Mouse (Mus musculus) forebrain, embryonic 14.5 days (tissue): ENCODE data around the gene Psmd3. TPM values are rescaled to one million over a fixed set of nuclear protein-coding genes. Genes with fewer than 3 reads are reported as not detected.
A peak's percentile ranks its signal among the peaks of the same experiment; 100 is the strongest.

Source experiments
- ATAC-seq: fragments of 200-750 bp; cut with Nextera tagmentation; 2 replicates; pipeline ENCODE4 v1.8.0; 2017; ENCODE audit warnings: mild to moderate bottlenecking, moderate library complexity
- DNase-seq: peaks from one replicate; pipeline ENCODE4 v3.0.0-alpha.2; 2015; ENCODE audit warnings: low spot score
- H3K27ac ChIP-seq: fragments of 300-500 bp; sonication (generic); 2 replicates; pipeline ENCODE4 v1.5.1; 2014; ENCODE audit warnings: low read depth, mild to moderate bottlenecking, control low read depth, low read length, moderate library complexity
- H3K27me3 ChIP-seq: fragments of 300-500 bp; sonication (generic); replicated peaks from 2 replicates; pipeline ENCODE4 v1.6.1; 2014; ENCODE audit warnings: low read length, control low read depth, mixed read lengths; ENCODE audit not compliant: control insufficient read depth, insufficient read depth
- H3K36me3 ChIP-seq: fragments of 300-500 bp; sonication (generic); 2 replicates; pipeline ENCODE4 v1.6.1; 2014; ENCODE audit warnings: low read length, control low read depth; ENCODE audit not compliant: control insufficient read depth, insufficient read depth
- H3K4me1 ChIP-seq: fragments of 300-500 bp; sonication (generic); 2 replicates; pipeline ENCODE4 v1.6.1; 2014; ENCODE audit warnings: antibody characterized with exemption, low read length, control low read depth; ENCODE audit not compliant: control insufficient read depth, insufficient read depth
- H3K4me2 ChIP-seq: fragments of 300-500 bp; sonication (generic); 2 replicates; pipeline ENCODE4 v1.6.1; 2014; ENCODE audit warnings: mild to moderate bottlenecking, control low read depth, low read length
- H3K4me3 ChIP-seq: fragments of 300-500 bp; sonication (generic); 2 replicates; pipeline ENCODE4 v1.5.1; 2014; ENCODE audit warnings: low read depth, low read length, control low read depth
- H3K9ac ChIP-seq: fragments of 300-500 bp; sonication (generic); 2 replicates; pipeline ENCODE4 v1.6.1; 2014; ENCODE audit warnings: mild to moderate bottlenecking, low read length, control low read depth, moderate library complexity
- H3K9me3 ChIP-seq: fragments of 300-500 bp; sonication (generic); replicated peaks from 2 replicates; pipeline ENCODE4 v1.6.1; 2016; ENCODE audit warnings: low read length, control low read depth, mixed read lengths; ENCODE audit not compliant: control insufficient read depth
- WGBS: fragments of 180-500 bp; shearing (Covaris S2); extraction: QIAGEN DNeasy Blood & Tissue Kit; methylation state at CpG from one replicate; pipeline ENCODE4 v1.1.7; 2014; 5-methylcytosine and 5-hydroxymethylcytosine counted together
- polyA plus RNA-seq: library from polyadenylated mRNA; unstranded; fragments of >200 nt; fragmentation: Nextera tagmentation; extraction: Ambion mirVana; gene quantifications from 2 replicates; pipeline ENCODE4 v1.2.1, GENCODE M21; 2014

The Psmd3 gene
- polyA plus RNA-seq, 1 experiment from 2014 or later, result 121 TPM

GRCm38 (mm10) chr11:98717904-98718303, 35.5 kb downstream of the Psmd3 start:
- DNase-seq (peak; percentile 66), ATAC-seq (no peak)
- H3K36me3 ChIP-seq, result peaks cover 67% of the 10 kb centered on the region
- H3K9ac ChIP-seq, result no peak overlapping the region; the same call in 1 of the 2 replicates
- H3K4me2 ChIP-seq, result no peak overlapping the region
- H3K9me3 ChIP-seq, result no peaks in the 10 kb centered on the region
- H3K27me3 ChIP-seq, result no peaks in the 10 kb centered on the region
- H3K4me1 ChIP-seq, result peaks cover 3% of the 10 kb centered on the region; the same call in 1 of the 2 replicates
- WGBS, result 18% methylated on average over 13 of the region's 13 CpGs
- H3K27ac ChIP-seq, result no peak overlapping the region
- no peak overlapping the region for H3K4me3 ChIP-seq

DNA sequence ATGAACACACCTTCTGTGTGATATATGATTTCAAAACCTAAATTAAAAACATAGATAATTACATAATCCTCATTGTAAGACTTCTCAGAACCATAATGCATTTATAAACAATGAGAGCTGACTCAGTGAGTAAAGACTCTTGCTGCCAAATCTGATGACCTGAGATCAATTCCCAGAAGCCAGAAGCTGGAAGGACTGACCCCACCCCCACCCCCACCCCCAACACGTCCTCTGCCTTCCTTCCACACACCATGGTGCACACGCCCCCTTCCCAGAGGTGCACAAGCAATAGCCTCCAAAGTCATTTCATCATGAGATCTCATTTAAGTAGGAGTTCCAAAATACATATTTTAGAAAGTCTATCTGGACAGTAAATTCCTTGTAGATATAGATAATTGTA, 38.4 kb downstream of the Psmd3 start:
- H3K9me3 ChIP-seq, result no peaks in the 10 kb centered on the region
- ATAC-seq (no peak), DNase-seq (no peak)
- H3K4me3 ChIP-seq, result no peak overlapping the region
- no peak overlapping the region for H3K4me2 ChIP-seq
- no peak overlapping the region for H3K9ac ChIP-seq
- H3K27ac ChIP-seq, result no peak overlapping the region
- WGBS, result 69% methylated on average over 2 of the region's 2 CpGs
- H3K4me1 ChIP-seq, result peaks cover 3% of the 10 kb centered on the region; the same call in 1 of the 2 replicates
- H3K27me3 ChIP-seq, result no peaks in the 10 kb centered on the region
- H3K36me3 ChIP-seq, result peaks cover 57% of the 10 kb centered on the region

DNA sequence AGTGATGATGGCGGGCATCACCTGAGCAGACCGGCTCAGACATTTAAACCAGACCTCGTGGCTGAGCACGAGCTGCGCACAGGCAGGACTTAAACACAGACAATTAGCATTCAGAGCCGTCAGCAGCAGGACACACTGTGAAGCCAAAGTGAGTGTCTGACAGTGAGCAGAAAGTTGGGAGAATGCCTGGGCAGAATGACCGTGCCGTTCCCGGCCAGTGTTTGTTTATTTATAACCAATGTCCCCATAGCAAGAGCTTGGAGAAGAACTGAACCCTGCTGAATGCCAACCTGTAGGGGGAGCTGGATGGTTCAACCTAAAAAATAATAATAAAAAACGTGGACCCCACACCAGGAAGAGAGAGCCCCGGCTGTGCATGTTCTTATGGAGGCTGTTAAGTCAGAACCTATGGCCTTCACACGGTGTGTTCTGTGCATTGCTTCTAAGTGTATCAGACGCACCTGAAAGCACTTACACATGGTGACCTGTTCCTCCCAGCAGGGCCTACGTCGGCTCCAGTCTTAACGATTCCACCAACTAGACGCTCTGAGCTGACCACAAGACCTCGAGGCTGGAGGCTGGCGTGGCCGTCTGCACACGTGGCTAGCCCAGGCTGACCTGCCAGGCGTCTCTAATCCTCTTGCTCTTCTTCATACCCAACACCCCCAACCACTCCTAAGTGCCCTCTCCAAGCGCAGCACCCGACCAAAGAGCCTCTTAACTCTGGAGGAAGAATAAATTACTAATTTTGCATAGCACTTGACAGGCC, 39.3 kb downstream of the Psmd3 start:
- DNase-seq, result no peak
- H3K36me3 ChIP-seq, result peaks cover 55% of the 10 kb centered on the region

GRCm38 (mm10) chr11:98723098-98723497, 40.7 kb downstream of the Psmd3 start:
- Histone ChIP-seq H3K4me3 (no peak overlapping the region), H3K4me2 (no peak overlapping the region), H3K27me3 (no peaks in the 10 kb centered on the region), H3K9me3 (no peaks in the 10 kb centered on the region), H3K27ac (no peak overlapping the region), H3K9ac (no peak overlapping the region), H3K36me3 (peaks cover 50% of the 10 kb centered on the region), H3K4me1 (peaks cover 1% of the 10 kb centered on the region; the same call in 1 of the 2 replicates)
- DNase-seq, result no peak
- ATAC-seq, result no peak
- 83% methylated on average over 7 of the region's 7 CpGs for WGBS

More for the DNA sequence above, 39.3 kb downstream of the Psmd3 start:
- H3K27me3 ChIP-seq, result no peaks in the 10 kb centered on the region
- H3K9ac ChIP-seq, result no peak overlapping the region
- H3K4me1 ChIP-seq, result peaks cover 3% of the 10 kb centered on the region; the same call in 1 of the 2 replicates
- no peak overlapping the region for H3K4me2 ChIP-seq
- 72% methylated on average over 24 of the region's 24 CpGs for WGBS
- no peak overlapping the region for H3K4me3 ChIP-seq
- H3K27ac ChIP-seq, result no peak overlapping the region
- ATAC-seq, result no peak
- H3K9me3 ChIP-seq, result no peaks in the 10 kb centered on the region

DNA sequence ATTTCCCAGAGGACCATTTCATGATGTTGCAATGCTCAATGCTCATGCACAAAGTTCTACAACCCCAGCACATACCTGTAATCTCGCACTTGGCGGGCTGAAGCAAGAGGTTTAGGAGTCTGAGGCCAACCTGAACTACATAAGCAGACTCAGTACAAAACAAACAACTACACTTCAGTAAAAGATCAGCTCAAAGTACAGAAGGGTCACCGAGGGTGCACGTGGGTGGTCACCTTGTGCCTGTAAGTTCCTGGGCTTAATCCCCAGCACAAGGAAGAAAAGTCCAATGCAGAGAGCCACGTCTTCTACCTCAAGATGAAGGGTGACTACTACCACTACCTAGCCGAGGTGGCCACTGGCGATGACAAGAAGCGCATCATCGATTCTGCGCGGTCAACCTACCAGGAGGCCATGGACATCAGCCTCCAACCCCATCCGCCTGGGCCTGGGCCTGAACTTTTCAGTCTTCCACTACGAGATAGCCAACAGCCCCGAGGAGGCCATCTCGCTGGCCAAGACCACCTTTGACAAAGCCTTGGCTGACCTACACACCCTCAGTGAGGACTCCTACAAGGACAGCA, 43.7 kb downstream of the Psmd3 start:
- ATAC-seq (no peak), DNase-seq (no peak)
- H3K27ac ChIP-seq, result no peak overlapping the region
- H3K4me1 ChIP-seq, result peaks cover 8% of the 10 kb centered on the region
- H3K36me3 ChIP-seq, result peaks cover 36% of the 10 kb centered on the region
- H3K4me2 ChIP-seq, result no peak overlapping the region
- no peak overlapping the region for H3K9ac ChIP-seq
- no peaks in the 10 kb centered on the region for H3K9me3 ChIP-seq
- 94% methylated on average over 15 of the region's 15 CpGs for WGBS
- no peaks in the 10 kb centered on the region for H3K27me3 ChIP-seq
- H3K4me3 ChIP-seq, result no peak overlapping the region

- ATAC-seq, result peak; percentile 97
- Histone ChIP-seq H3K27ac (peak within 1 kb of the TSS; percentile 82), H3K9ac (peak within 1 kb of the TSS; percentile 66), H3K27me3 (no peaks in the 10 kb centered on the region), H3K36me3 (peaks cover 28% of the 10 kb centered on the region), H3K9me3 (no peaks in the 10 kb centered on the region; the same call in 1 of the 2 replicates), H3K4me2 (peak within 1 kb of the TSS; percentile 66), H3K4me1 (peaks cover 8% of the 10 kb centered on the region), H3K4me3 (peak within 1 kb of the TSS; percentile 50)
- peak; percentile 98 for DNase-seq
- 0% methylated on average over 16 of the region's 16 CpGs for WGBS
These were observed 46.8 kb downstream of the Psmd3 start, which contains the start of gene Med24 for GRCm38 (mm10) chr11:98729119-98729588. Gene Med24, minus strand, starts transcription at chr11:98729435.

DNA sequence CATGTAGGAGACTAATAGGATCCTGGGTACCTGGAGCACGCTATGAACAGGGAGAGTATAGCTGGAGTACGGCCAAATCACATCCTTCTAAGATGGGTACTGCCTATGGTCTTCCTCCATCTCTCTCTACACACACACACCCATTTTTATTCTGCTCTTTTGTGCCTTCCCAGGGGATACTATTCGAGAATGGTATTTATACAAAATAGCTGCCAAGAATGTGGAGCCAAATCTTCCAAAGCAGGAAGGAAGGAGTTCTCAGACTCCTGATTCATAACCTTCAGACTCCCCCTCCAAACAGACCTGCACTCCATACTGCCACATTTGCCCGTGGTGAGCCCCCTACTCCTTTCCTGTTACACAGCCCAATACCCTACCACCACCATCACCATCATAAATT, 48.4 kb downstream of the Psmd3 start:
- no peaks in the 10 kb centered on the region for H3K27me3 ChIP-seq
- WGBS, result 60% methylated on average over 4 of the region's 4 CpGs
- H3K9ac ChIP-seq, result no peak overlapping the region
- H3K9me3 ChIP-seq, result no peaks in the 10 kb centered on the region; the same call in 1 of the 2 replicates
- ATAC-seq, result no peak
- DNase-seq, result no peak
- H3K27ac ChIP-seq, result peak overlapping the region; percentile 82
- no peak overlapping the region for H3K4me3 ChIP-seq
- H3K4me2 ChIP-seq, result no peak overlapping the region; the same call in 1 of the 2 replicates
- H3K4me1 ChIP-seq, result peaks cover 8% of the 10 kb centered on the region
- H3K36me3 ChIP-seq, result peaks cover 12% of the 10 kb centered on the region

GRCm38 (mm10) chr11:98731134-98731533, 48.8 kb downstream of the Psmd3 start:
- Histone ChIP-seq H3K9me3 (no peaks in the 10 kb centered on the region; the same call in 1 of the 2 replicates), H3K27me3 (no peaks in the 10 kb centered on the region), H3K27ac (peak overlapping the region; percentile 82), H3K4me1 (peaks cover 8% of the 10 kb centered on the region), H3K4me2 (no peak overlapping the region; the same call in 1 of the 2 replicates), H3K36me3 (peaks cover 8% of the 10 kb centered on the region), H3K9ac (no peak overlapping the region), H3K4me3 (no peak overlapping the region)
- ATAC-seq, result peak; percentile 35
- peak; percentile 81 for DNase-seq
- WGBS, result 51% methylated on average over 5 of the region's 5 CpGs
